Mouse (Mus musculus) embryo, embryonic 11.5 days (tissue): Measurements from ENCODE around the gene Cenpb.
"Not testable (repeated sequence)": the region's sequence is repeated elsewhere in the genome, so short reads cannot be mapped to it uniquely, and the experiment has no call there.

Source experiments
- DNase-seq: peaks from one replicate; pipeline ENCODE4 v3.0.0-alpha.2; 2012; ENCODE audit warnings: low read depth, low spot score

Gene Cenpb

DNA sequence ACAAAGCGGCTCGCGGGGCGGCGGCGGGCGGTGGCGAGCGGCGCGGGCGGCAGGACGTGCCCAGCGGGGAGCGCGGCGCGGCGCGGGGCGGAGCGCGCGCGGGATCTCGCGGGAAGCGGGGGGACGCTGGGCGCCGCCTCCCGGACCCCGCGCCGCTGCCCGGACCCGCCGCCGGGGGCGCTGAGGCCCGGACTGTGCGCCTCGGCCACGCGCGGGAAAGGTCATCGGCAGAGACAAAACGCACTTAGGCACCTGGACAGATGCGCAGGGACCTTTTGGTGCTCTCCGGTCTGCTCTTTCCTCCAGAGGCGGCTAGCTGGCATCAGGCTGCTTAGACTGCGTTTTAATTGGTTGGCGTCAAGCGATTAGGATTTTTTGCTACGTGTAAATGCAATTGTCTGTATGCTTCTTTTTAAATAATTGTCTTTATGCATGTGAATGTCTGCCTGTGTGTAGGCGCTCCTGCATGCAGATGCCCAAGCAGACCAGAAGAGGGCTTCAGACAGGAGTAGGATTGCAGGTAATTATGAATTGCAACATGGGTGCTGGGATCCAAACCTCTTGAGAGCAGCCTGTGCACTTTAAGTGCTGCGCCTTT lies at the start of gene Cenpb:
Cenpb (minus strand) TSS at position 78 of the 598 bp plus-strand sequence.
- DNase-seq, result peak; percentile 73

DNA sequence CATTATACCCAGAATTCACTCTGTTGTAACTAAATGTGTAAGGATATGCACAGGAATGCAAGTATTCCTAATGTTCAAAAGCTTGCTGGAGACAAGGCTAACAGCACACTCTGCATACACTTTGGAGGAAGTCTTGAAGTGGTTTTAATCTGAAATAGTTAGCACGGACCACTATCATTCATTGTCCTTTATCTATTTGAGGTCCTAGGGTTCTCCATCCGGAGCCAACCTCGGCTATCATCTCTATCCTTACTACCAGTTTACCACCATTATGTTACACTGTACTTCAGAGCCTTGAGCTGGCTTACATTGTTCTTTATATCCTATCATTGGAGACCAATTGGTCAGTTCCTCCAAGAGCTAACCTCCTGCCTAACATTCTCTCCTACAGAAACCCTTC lies 47.4 kb upstream of the Cenpb start:
- no peak for DNase-seq

DNA sequence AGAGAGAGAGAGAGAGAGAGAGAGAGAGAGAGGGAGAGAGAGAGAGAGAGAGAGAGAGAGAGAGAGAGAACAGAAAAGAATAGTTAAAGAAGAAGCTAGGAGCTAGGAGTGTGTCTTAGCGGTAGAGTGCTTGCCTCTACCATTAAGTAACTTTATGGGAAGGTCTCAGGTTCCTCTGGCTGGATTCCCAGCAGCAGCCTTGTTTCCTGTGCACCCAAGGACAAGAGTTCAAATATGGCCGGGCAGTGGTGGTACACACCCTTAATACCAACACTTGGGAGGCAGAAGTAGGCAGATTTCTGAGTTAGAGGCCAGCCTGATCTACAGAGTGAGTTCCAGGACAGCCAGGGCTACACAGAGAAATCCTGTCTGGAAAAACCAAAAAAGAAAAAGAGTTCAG lies 46.8 kb upstream of the Cenpb start:
- not testable (repeated sequence) for DNase-seq

DNA sequence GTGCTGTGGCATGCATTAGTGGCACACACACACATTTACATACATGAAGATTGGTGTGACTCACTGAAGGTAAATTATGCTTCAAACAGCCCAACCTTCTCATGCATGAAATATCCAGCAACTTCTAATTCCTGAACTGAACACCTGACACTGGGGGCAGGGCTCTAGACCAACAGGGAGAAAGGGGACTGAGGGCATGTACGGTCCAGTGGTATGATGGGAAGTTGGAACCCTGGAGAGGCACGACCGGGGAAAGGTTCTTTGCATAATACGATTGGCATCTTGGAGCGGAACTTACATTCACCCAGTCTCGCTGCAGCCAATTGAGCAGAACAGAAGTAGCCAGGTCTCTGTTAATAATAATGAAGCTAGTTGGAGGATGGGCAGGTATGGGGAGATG lies 45.3 kb upstream of the Cenpb start:
- no peak for DNase-seq

DNA sequence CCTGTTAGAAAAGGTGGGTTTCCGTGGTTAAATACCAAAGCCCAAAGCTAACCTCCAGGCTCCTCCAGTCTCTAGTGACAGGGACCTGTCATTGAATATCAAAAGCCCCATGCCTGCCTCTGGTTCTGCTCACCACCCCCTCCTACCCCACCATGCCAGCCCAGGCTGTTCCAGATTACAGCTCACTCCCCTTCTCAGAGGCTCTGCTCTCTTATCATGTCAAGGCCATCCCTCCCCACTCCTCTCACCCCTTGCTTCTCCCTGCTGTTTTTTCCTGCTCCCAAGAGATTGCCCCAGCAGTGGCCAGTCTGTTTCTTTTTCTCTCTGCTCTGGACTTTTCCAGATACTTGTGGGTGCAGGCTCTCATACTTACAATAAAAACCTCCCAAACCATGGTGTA lies 43.7 kb upstream of the Cenpb start:
- DNase-seq, result no peak

DNA sequence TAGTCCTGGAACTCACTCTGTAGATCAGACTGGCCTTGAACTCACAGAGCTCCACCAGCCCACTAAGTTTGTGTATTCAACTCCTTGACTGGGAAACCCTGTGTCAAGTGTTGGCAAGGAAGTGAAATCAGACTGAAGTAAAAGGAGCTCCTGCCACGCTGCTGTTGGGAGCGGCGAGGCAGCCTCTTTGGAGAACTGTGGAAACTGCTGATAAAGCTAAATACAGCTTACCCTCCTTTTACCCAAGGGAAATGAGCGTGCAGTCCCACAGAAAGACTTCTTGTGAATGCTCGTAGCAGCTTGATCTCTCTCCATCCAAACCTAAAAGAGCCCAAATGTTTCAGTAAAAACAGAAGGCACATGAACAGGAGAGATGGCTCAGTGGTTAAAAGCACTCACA lies 42.7 kb upstream of the Cenpb start:
- DNase-seq, result no peak

DNA sequence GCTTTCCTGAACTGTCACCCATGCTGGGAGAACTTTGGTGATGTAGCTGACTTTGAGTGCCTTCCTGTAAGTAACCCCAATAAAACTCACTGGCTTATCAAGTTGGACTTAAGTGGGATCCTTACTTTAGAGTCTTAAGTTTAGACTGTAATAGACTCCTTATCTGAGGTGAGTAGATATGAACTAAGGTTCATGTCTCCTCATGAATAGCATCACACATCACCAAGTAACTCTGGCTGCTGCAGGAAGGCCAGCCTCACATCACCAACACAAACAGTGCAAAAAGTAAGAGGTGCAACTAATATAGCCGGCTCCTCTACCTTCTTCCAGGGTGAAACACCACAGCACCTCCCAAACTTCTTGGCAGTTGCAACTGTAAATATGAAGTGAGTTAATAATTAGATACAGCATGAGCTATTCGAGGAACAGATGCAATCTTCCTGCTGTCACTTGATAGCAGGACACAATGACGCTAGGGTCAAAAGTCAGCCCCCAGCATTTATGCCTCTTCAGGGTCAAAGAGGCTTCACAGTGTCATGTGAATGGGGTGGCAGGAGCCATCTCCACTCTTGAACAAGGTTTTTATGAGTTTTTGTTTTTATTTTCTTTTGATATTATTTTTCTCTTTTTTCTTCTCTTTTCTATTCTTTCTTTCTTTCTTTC lies 42.1 kb upstream of the Cenpb start:
- no peak for DNase-seq

DNA sequence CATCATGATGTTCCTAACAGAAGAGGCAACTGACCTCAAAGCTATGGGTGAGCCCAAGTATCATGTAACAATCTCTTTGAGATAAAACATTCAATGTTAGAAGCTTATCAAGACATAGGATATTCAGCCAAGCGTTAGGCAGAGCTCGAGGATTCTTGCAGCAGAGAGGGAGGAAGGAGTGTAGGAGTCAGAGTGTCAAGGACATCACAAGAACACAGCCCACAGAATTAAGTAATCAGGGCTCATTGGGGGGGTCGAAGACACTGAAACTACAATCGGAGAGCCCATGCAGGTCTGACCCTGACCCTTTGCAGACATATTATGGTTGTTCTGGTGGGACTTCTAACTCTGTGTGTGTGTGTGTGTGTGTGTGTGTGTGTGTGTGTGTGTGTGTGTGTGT lies 40.2 kb upstream of the Cenpb start:
- no peak for DNase-seq

DNA sequence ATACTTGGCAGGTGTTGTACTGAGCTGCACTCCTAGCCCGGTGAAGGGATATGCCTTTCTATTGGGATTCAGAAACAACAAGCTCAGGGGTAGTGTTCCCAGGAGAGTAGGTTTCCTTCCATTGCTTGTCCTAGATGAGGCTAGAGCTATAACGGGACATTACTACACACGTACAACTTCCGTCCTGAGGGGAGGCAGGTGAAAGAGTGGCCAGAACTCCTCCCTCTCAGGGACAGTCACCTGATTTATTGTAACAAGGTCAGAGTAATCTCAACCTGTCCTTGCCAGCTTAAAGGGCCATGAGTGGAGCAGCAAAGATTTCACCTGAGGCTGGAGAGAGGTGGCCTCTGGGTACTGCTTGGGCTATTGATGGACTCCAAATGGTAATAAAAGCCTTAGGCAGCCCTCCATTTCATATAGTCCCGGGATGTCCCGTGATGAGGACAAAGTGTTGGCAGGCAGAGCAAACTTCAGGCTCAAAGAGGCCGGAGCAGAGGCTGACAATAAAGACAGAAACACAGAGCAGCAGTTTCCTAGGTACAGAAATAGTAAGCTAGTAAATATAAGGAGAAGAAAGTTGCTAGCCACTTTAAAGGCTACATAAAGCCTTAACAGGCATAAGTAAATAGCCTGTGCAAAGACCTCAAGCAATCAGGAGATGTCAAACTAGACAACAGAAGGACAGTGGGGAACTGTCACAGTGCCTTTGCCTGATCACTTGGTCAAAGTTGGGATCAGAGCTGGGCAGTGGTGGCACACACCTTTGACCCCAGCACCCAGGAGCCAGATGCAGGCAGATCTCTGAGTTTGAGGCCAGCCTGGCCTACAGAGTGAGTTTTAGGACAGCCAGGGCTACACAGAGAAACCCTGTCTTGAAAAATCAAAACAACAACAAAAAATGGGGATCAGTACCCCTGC lies 36.3 kb upstream of the Cenpb start:
- DNase-seq, result no peak

DNA sequence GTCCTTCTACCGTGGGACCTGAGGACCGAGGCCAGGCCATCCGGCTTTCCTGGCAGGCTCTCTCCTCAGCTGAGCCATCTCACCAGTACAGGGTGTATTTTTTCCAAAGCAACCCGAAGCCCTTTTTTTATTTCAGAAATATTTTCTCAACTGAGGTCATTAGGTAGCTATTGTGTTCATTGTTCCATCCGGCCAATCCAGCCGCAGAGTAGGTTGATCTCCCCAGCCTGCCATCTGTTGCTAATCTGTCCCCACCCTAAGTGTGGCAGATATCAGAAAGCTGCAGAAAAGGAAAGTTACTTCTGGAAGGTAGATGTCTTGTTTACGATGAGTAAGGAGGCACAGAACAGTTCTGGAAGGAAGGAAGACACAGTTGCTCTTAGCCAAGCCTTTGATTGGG lies 33.9 kb upstream of the Cenpb start:
- DNase-seq, result no peak

DNA sequence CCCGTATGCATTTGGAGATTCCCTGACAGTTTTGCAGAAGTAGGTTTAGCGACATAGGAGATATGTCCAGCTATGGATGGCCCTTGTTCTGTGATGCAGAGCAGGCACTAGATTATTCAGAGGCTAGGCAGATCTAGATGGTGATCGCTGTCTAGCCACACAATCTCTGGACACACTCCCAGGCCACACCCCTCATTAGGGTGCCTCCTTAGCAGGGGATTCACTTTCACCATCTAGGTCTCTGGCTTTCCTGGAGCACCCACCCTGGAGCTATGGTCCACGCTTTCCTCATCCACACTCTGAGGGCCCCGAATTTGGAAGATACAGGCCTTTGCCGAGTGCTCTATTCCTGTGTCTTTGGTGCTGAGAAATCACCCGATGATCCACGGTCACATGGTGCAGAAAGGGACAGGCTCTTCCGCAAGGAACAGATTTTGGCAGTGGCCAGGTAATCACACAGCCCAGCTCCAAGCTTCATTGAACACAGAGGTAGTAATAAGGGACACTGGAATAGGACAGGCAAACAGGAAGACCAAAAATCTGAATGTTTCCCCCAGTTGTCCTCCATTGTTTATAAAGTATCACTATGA lies 31.3 kb upstream of the Cenpb start:
- no peak for DNase-seq

DNA sequence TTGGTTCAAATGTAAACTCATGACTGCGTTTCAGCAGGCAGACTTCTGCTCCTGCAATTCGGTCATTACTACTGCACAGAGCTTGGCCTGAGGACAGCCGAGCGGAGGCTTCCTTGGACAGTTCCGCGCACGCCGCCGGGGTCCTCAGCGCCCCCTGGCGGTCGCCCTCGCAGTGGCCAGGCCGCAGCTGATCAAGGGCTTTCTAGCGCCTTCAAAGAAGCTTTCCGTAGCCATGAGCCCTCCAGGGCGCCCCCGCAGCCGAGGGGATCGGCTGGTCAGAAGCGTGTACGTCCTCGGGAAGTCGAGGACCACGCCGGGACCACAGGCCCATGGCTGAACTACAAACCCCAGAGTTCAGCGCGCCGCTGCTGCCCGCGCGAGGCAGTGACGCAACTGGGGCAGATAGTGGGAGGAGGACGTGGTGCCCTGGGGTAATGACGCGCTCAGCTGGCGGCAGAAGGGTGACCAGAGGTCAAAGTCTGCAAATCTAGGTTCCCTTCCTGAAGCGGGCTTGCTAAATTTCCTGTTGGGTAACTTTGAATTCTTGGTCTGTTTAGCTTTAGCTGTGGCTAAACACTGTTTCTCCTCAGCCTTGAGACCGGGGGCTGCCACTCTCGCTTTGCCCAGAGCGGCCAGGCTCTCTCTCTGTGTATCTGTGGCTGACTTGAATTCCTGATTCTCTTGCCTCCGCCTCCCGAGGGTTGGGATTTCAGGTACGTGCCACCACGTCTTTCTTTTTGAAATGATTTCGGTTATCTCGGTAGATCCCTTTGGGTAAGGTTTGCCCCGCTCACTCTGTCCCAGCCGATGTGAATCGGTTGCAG lies 30.3 kb upstream of the Cenpb start:
- peak; percentile 91 for DNase-seq

DNA sequence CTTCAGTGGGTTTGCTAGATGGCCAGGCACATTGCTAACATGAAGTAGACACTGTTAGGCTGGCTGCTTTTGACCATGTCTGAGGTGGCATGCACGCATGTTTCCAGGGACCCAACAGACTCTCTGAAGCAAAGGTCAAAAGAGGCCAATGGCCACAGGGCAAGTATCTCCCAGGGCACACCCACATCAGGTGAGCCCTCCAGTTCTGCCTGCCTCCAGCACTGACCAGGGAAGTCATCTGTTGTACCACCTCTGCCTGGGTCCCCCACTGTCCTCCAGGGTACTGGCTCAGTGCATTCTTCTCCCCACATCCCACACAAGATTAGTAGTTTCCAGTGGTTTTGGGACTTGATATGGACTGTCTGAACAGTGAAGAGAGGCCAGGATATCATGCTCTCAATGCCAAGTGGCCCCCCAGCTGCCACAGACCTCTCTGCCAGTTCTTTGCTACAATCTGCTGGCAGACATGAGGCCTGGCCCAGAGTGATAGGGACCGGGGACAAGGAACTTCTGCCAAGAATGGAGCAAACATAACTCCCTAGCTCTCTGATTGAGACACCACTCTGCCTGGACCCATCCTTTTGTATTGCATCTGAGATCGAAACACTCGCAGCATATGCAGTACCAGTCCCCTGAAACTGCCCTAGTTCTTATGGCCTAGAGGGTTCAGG lies 29.4 kb upstream of the Cenpb start:
- no peak for DNase-seq

DNA sequence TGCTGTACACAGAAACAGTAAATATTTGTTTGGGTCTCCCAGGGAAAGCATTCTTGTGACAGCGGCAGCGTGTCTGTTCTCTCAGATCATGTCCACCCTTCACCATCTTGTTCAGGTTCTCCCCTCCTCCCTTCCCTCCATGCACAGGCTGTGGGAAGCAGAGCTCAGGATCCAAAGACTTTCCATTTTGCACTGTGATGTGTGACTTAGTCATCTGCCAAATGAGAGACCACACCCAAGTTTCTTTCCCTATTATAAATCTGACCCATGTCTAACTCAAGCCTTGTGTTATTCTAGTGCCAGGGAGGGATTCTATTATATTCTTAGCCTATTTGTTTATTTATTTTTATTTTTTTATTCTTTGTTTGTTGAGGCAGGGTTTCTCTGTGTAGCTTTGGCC lies 28.5 kb upstream of the Cenpb start:
- no peak for DNase-seq

DNA sequence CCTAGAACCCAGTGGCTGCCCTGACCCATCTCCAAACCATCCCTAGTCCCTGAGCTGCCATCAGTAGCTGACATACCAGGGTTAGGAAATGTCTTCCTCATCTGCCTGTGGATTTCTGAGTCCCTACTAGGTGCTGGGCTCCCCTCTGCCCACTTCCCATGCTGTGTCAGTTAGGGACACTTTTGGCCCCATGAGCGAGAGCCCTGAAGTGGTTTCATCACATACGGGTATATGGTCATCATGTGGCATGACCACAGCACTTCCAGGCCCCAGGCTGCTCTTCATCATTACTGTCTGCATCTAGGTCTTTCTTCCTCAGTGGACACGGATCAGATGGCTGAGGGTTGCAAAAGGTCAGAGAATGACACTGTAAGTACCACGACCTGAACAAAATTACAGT lies 26.9 kb upstream of the Cenpb start, which contains the start of gene Ap5s1:
Ap5s1 (plus strand) TSS at position 301 of the 400 bp plus-strand sequence.
- no peak for DNase-seq

DNA sequence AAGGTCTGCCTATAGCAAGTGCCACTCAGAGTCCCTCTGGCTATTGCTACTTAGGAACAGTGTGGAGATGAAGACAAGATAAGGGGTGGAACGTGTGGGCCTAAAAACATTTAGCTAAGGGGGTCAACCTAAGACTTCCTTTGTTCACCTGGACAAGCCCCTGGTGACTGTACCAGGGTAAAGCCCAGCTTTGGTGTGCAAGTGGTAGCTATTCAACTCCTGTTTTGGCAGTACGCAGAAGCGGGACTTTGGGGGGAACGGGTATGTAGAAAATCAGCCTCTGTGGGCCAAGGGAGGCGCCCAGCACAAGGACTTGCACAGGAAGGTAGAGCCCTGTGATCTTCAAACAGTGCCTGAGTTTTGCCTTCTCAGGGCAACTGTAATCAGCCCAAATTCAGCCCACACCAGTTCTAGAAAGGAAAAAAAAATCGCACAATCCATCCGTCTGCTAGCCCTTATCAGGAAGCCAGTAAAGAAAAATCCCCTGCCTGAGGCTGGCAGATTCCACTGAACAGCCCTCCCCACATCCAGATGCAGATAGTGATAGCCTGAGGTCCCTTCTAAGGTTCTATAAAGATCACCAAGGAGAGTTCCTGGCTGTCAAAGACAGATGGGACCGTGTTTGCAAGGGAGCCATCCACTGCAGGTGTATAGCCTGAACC lies 25.8 kb upstream of the Cenpb start:
- no peak for DNase-seq

DNA sequence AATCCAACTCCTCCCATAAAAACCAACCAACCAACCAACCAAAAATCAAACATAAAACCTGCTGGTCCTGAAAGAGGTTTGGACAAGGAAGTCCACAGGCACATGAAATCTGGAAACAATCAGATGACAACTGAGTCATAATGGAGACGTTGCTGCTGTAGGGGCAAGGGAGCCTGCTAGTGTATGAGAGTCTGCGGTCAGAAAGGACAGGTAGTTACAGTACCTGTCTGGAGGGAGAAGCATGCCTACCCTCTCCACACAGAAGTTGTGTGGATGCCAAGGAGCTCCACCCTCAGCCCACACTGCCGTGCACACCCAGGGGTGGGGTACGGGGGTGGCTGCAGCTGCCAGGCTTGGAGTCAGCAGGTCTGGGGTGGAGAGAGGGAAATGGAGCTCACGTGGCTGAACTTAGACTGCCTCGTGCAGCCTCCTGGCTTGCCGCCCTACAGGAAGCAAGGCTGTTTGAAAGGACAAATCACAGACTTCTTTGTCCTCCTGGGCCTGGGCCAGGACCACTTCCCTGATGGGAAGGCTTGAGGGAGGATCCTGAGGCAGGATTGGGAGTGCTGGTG lies 24.6 kb upstream of the Cenpb start:
- DNase-seq, result no peak

DNA sequence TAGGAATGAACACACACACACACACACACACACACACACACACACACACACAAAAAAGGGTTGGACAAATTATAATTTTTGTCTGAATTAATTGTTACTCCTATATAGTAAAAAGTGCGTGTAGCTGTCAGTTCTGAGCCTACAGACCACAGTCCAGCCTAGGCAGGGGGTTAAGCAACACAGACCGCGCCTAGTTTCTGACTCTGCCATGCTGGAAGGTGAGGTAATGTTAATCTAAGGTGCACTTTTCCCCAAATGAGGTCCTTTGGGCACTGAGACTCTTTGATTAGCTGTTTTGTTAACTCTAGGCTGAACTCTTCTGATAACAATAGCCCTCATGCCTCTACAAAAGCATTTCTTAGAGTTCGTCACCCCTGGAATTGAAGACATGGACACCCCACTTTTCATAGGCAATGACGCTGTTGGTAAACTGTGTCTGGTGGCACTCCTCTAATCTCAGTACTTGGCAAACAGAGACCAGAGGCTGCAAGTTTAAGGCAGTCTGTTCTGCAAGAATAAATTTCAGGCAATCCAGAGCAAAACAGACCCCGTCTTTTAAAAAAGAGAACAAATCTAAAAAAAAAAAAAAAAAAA lies 24.0 kb upstream of the Cenpb start:
- no peak for DNase-seq

DNA sequence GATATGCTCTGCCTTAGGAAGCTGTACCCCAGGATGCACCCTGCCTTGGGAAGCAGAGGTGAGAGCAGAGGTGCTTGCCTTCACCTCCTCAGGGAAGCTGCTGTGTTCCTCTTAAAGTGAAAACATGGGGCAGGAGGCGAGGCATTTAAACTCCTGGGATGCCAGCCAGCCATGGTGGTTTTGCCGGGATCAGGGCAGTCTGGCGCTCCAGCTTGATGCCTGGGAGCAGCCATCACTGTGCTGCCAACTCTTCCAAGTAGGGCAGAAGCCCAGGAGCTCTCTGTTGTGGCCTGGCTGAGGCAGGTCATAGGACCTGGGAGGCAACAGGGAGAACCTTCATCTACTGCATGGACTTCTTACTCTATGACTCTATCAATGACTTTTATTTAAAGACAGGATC lies 21.4 kb upstream of the Cenpb start:
- DNase-seq, result no peak

DNA sequence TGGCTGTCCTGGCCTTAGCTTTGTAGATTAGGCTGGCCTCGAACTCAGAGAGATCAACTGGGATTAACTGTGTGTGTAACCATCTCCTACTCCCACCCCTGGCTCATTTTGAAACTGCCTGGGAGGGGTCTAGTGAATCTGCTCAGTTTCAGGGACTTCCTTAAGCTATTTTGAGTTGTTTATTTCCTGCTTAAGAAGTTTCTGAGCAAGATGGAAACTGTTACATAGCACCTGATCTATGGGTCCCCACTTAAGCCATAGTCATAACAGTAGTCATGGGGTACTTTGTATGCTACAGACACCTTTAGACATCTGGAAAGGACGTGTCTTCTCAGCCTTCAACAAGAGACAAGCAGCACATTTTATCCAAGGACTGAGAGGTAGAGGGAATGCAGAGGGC lies 20.8 kb upstream of the Cenpb start:
- DNase-seq, result no peak
